Mouse (Mus musculus) liver, adult 2 months (tissue): ENCODE measurements around the gene Ccer2. TPM values are rescaled to one million over a fixed set of nuclear protein-coding genes. Genes with fewer than 3 reads are reported as not detected.

Experiments
- DNase-seq: peaks from one replicate; pipeline ENCODE4 v3.0.0-alpha.2; 2011; ENCODE audit warnings: low read depth, low spot score; ENCODE audit errors: extremely low read depth
- H3K27ac ChIP-seq: fragments of 200-500 bp; replicated peaks from 2 replicates; pipeline ENCODE4 v1.5.1; 2012; ENCODE audit warnings: low read depth, mild to moderate bottlenecking, control low read depth, inconsistent platforms, low read length; ENCODE audit not compliant: insufficient read depth
- H3K27me3 ChIP-seq: fragments of 200-500 bp; 2 replicates; pipeline ENCODE4 v1.6.1; 2012; ENCODE audit warnings: mild to moderate bottlenecking, moderate library complexity, low read length, inconsistent platforms; ENCODE audit not compliant: control insufficient read depth, insufficient read depth
- H3K36me3 ChIP-seq: fragments of 200-500 bp; 2 replicates; pipeline ENCODE4 v1.6.1; 2012; ENCODE audit warnings: low read length, inconsistent platforms; ENCODE audit not compliant: control insufficient read depth, insufficient read depth
- H3K4me1 ChIP-seq: fragments of 200-500 bp; 2 replicates; pipeline ENCODE4 v1.6.1; 2011; ENCODE audit warnings: low read length; ENCODE audit not compliant: control insufficient read depth, insufficient read depth
- H3K4me3 ChIP-seq: fragments of 200-500 bp; 2 replicates; pipeline ENCODE4 v1.5.1; 2011; ENCODE audit warnings: low read depth, mild to moderate bottlenecking, control low read depth, low read length, moderate library complexity; ENCODE audit not compliant: insufficient read depth
- H3K79me2 ChIP-seq: fragments of 200-500 bp; 2 replicates; pipeline ENCODE4 v1.6.1; 2012; ENCODE audit warnings: inconsistent platforms, mild to moderate bottlenecking, low read length, moderate library complexity; ENCODE audit not compliant: control insufficient read depth, insufficient read depth
- H3K9ac ChIP-seq: fragments of 200-500 bp; 2 replicates; pipeline ENCODE4 v1.6.1; 2012; ENCODE audit warnings: low read depth, mild to moderate bottlenecking, control low read depth, inconsistent platforms, low read length
- CTCF ChIP-seq: fragments of 200-500 bp; IDR thresholded peaks from 2 replicates; pipeline ENCODE4 v1.5.1; 2011; ENCODE audit warnings: low read depth, low read length, control low read depth
- POLR2A ChIP-seq: fragments of 200-500 bp; IDR thresholded peaks from 2 replicates; pipeline ENCODE4 v1.6.1; 2011; ENCODE audit warnings: low read length, control low read depth; ENCODE audit not compliant: insufficient read depth; ENCODE audit errors: extremely low read depth
- WGBS: fragments of 180-500 bp; shearing (Covaris S2); methylation state at CpG from one replicate; pipeline ENCODE4 v1.1.7; 2018; 5-methylcytosine and 5-hydroxymethylcytosine counted together
- polyA plus RNA-seq: library from polyadenylated mRNA; depleted of rRNA; stranded (reverse); fragments of >200 nt; gene quantifications from 2 replicates; pipeline ENCODE4 v1.2.3, GENCODE M21; 2012
- total RNA-seq: library from RNA; depleted of rRNA; stranded (reverse); fragments of >200 nt; gene quantifications from 2 replicates; pipeline ENCODE4 v1.2.3, GENCODE M21; 2014

The Ccer2 gene
- total and polyA plus RNA-seq, 2 experiments = not detected

GRCm38 (mm10) chr7:28780067-28780658 lies 24.2 kb downstream of the Ccer2 start:
- no peak overlapping the region for H3K4me3 ChIP-seq
- TF ChIP-seq POLR2A (no peak), CTCF (peak; percentile 78)
- H3K4me1 ChIP-seq = peaks cover 8% of the 10 kb centered on the region
- WGBS = 49% methylated on average over 6 of the region's 6 CpGs
- no peak overlapping the region for H3K9ac ChIP-seq
- no peaks in the 10 kb centered on the region for H3K27me3 ChIP-seq
- no peaks in the 10 kb centered on the region for H3K36me3 ChIP-seq
- H3K79me2 ChIP-seq = no peaks in the 10 kb centered on the region
- no peak overlapping the region for H3K27ac ChIP-seq
- peak; percentile 53 for DNase-seq

DNA sequence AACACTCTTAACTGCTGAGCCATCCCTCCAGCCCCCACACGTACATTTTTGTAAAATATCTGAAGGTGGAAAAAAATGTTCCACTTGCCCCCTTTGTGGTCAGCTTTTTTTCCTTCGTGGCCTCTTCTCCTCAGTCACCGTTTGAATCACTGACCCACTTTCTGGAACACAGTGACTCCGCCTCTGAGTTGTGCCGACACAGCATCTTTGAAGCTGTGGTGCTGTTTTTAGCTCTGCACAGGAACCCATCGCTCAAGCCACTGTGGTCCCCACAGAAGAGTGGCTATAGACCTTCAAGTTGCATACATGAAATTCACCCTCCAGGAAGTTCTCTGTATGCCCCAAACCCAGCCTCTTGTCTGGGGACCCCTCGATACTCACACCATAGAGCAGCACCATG lies 24.9 kb downstream of the Ccer2 start:
- Histone ChIP-seq H3K4me3 (no peak overlapping the region), H3K9ac (no peak overlapping the region), H3K4me1 (peaks cover 3% of the 10 kb centered on the region), H3K27ac (no peak overlapping the region), H3K79me2 (no peaks in the 10 kb centered on the region), H3K27me3 (no peaks in the 10 kb centered on the region), H3K36me3 (no peaks in the 10 kb centered on the region)
- WGBS = 70% methylated on average over 7 of the region's 7 CpGs
- no peak for DNase-seq
- no peak for TF ChIP-seq POLR2A
- TF ChIP-seq CTCF = no peak

- H3K27me3 ChIP-seq = no peaks in the 10 kb centered on the region
- 90% methylated on average over 8 of the region's 8 CpGs for WGBS
- H3K9ac ChIP-seq = no peak overlapping the region
- peaks cover 3% of the 10 kb centered on the region for H3K4me1 ChIP-seq
- DNase-seq = no peak
- no peak for TF ChIP-seq CTCF
- TF ChIP-seq POLR2A = no peak
- no peak overlapping the region for H3K27ac ChIP-seq
- H3K36me3 ChIP-seq = no peaks in the 10 kb centered on the region; the same call in 1 of the 2 replicates
- H3K4me3 ChIP-seq = no peak overlapping the region
- no peaks in the 10 kb centered on the region for H3K79me2 ChIP-seq
Observed at GRCm38 (mm10) chr7:28781261-28781663, 25.3 kb downstream of the Ccer2 start.

GRCm38 (mm10) chr7:28785161-28785560 lies 29.2 kb downstream of the Ccer2 start:
- WGBS = 88% methylated on average over 5 of the region's 5 CpGs
- no peak for DNase-seq
- H3K4me3 ChIP-seq = no peak overlapping the region
- H3K36me3 ChIP-seq = no peaks in the 10 kb centered on the region; the same call in 1 of the 2 replicates
- no peak overlapping the region for H3K9ac ChIP-seq
- no peaks in the 10 kb centered on the region for H3K27me3 ChIP-seq
- H3K4me1 ChIP-seq = no peaks in the 10 kb centered on the region
- TF ChIP-seq POLR2A = no peak
- no peak overlapping the region for H3K27ac ChIP-seq
- H3K79me2 ChIP-seq = no peaks in the 10 kb centered on the region

DNA sequence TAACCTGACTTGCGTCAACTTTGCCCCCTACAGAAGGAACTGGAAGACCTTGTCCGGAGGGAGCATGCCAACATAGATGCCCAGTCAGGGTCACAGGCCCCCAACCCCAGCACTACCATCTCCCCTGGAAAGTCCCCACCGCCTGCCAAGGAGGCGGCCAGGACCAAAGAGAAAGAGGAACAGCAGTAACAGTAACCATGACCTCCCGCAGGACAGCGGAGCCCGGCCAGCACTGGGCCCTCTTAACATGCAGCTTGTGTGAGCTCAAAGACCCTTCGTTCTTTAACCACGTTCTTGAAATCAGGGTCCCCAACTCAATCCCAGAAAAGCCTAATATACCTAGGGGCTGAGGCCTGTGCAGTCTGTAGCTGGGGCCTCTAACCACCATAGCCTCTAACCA lies 31.9 kb downstream of the Ccer2 start:
- H3K27ac ChIP-seq = no peak overlapping the region

GRCm38 (mm10) chr7:28788307-28789195 lies 32.6 kb downstream of the Ccer2 start, which contains the start of gene Rinl:
TSS of gene Rinl (plus strand) at chr7:28788969.
- WGBS = 74% methylated on average over 5 of the region's 5 CpGs
- Histone ChIP-seq H3K79me2 (no peaks in the 10 kb centered on the region), H3K4me1 (no peaks in the 10 kb centered on the region), H3K27ac (no peak within 1 kb of the TSS), H3K4me3 (peak within 1 kb of the TSS; percentile 38), H3K9ac (no peak within 1 kb of the TSS), H3K36me3 (no peaks in the 10 kb centered on the region; the same call in 1 of the 2 replicates), H3K27me3 (no peaks in the 10 kb centered on the region)
- no peak for TF ChIP-seq CTCF
- TF ChIP-seq POLR2A = no peak
- no peak for DNase-seq

More for the DNA sequence above, 31.9 kb downstream of the Ccer2 start:
- Histone ChIP-seq H3K9ac (no peak overlapping the region), H3K79me2 (no peaks in the 10 kb centered on the region), H3K4me3 (no peak overlapping the region), H3K27me3 (no peaks in the 10 kb centered on the region), H3K36me3 (no peaks in the 10 kb centered on the region; the same call in 1 of the 2 replicates), H3K4me1 (no peaks in the 10 kb centered on the region)
- no peak for TF ChIP-seq POLR2A
- no peak for TF ChIP-seq CTCF
- 97% methylated on average over 9 of the region's 9 CpGs for WGBS
- no peak for DNase-seq
